Mouse (Mus musculus): Measurements from ENCODE around the gene Rasal2.

Rasal2 gene

GRCm38 (mm10) chr1:157150107-157150506, 262.3 kb downstream of the Rasal2 start:
- no peak for DNase-seq (ENCODE audit: inconsistent age in 2 of 2, low spot score in 1 of 2)

- no peak for DNase-seq (ENCODE audit: inconsistent age in 2 of 2, low spot score in 1 of 2)
These were observed 267.8 kb downstream of the Rasal2 start for GRCm38 (mm10) chr1:157144621-157145020.

GRCm38 (mm10) chr1:157143326-157143932, 269.0 kb downstream of the Rasal2 start:
- no peak for DNase-seq (ENCODE audit: inconsistent age in 2 of 2, low spot score in 1 of 2)

- DNase-seq (ENCODE audit: inconsistent age in 2 of 2, low spot score in 1 of 2), result no peak
These were observed 271.4 kb downstream of the Rasal2 start for GRCm38 (mm10) chr1:157141014-157141413.

GRCm38 (mm10) chr1:157137854-157138241, 274.5 kb downstream of the Rasal2 start:
- no peak for DNase-seq (ENCODE audit: inconsistent age in 2 of 2, low spot score in 1 of 2)

- no peak for DNase-seq (ENCODE audit: inconsistent age in 2 of 2, low spot score in 1 of 2)
These were observed 275.1 kb downstream of the Rasal2 start for GRCm38 (mm10) chr1:157137132-157137853.

- DNase-seq (ENCODE audit: inconsistent age in 2 of 2, low spot score in 1 of 2), result no peak
These were observed 284.2 kb downstream of the Rasal2 start for GRCm38 (mm10) chr1:157128219-157128618.

- DNase-seq (ENCODE audit: inconsistent age in 2 of 2, low spot score in 1 of 2), result no peak
These were observed 288.6 kb downstream of the Rasal2 start for GRCm38 (mm10) chr1:157123836-157124235.

GRCm38 (mm10) chr1:157119168-157119567, 293.2 kb downstream of the Rasal2 start:
- no peak for DNase-seq (ENCODE audit: inconsistent age in 2 of 2, low spot score in 1 of 2)

GRCm38 (mm10) chr1:157117440-157117839, 295.0 kb downstream of the Rasal2 start:
- no peak for DNase-seq (ENCODE audit: inconsistent age in 2 of 2, low spot score in 1 of 2)

- no peak for DNase-seq (ENCODE audit: inconsistent age in 2 of 2, low spot score in 1 of 2)
These were observed 297.9 kb downstream of the Rasal2 start for GRCm38 (mm10) chr1:157114492-157114891.

- DNase-seq (ENCODE audit: inconsistent age in 2 of 2, low spot score in 1 of 2), result no peak
These were observed 302.0 kb downstream of the Rasal2 start for GRCm38 (mm10) chr1:157110287-157110835.

GRCm38 (mm10) chr1:157108580-157108979, 303.8 kb downstream of the Rasal2 start, which contains the start of gene Tex35:
Gene Tex35 (minus strand): TSS chr1:157108680.
- no peak for DNase-seq (ENCODE audit: inconsistent age in 2 of 2, low spot score in 1 of 2)

- peak in 1 of 2 experiments; percentile 30 for DNase-seq (ENCODE audit: inconsistent age in 2 of 2, low spot score in 1 of 2)
These were observed 311.1 kb downstream of the Rasal2 start for GRCm38 (mm10) chr1:157101122-157101865.

GRCm38 (mm10) chr1:157095534-157095933, 316.9 kb downstream of the Rasal2 start:
- no peak for DNase-seq (ENCODE audit: inconsistent age in 2 of 2, low spot score in 1 of 2)

GRCm38 (mm10) chr1:157092622-157093021, 319.8 kb downstream of the Rasal2 start:
- DNase-seq (ENCODE audit: inconsistent age in 2 of 2, low spot score in 1 of 2), result no peak

GRCm38 (mm10) chr1:157092140-157092539, 320.3 kb downstream of the Rasal2 start:
- DNase-seq (ENCODE audit: inconsistent age in 2 of 2, low spot score in 1 of 2), result no peak

GRCm38 (mm10) chr1:157090835-157091234, 321.6 kb downstream of the Rasal2 start:
- DNase-seq (ENCODE audit: inconsistent age in 2 of 2, low spot score in 1 of 2), result no peak

GRCm38 (mm10) chr1:157086097-157086994, 326.0 kb downstream of the Rasal2 start:
- DNase-seq (ENCODE audit: inconsistent age in 2 of 2, low spot score in 1 of 2), result peak; percentile 48 to 84
